Mouse (Mus musculus): ENCODE measurements around the gene Prnp. TPM values are rescaled to one million over a fixed set of nuclear protein-coding genes. Genes with fewer than 3 reads are reported as not detected.

The Prnp gene
- polyA plus RNA-seq (2017; shearing (Covaris generic)): 38.1 TPM

GRCm38 (mm10) chr2:131909683-131910572, at the start of gene Prnp, which contains the start of gene Prn:
Gene Prnp (plus strand): TSS chr2:131909928.
Gene Prn (plus strand): TSS chr2:131909957.

DNA sequence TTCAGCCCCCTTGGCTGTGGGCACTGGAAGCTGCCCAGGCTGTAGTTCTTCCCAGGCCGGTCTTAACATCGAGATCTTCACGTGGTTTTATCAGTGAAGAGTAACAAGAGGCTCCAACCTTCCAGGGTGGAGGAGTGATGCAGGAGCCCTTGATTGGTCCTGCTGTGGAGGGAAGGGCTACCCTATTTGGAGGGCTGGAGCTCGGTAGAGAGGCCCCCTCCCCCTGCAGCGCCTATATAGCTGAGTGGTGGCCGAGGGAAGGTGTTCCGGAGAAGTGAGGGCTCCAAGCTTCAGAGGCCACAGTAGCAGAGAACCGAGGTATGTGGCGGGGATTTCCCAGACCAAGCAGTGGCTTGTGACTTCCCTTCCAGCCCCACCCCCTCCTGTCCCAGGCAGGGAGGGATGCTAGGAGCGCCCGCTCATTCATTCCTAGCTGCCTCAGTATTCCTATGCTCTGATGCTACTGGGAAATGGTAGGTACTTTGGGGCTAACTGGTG, 40.9 kb downstream of the Prnp start, which contains the start of gene Prnd:
Prnd (plus strand) TSS at position 264 of the 498 bp plus-strand sequence.

Other genes with a start within 250 kb of the Prnp start
- not detected for gene Erv3, start 50.2 kb upstream of the Prnp start, polyA plus RNA-seq (2017; shearing (Covaris generic))
- not detected for gene Prn, start within 50 bp of the Prnp start, polyA plus RNA-seq (2017; shearing (Covaris generic))
- 0.30 TPM for gene Prnd, start 40.9 kb downstream of the Prnp start, polyA plus RNA-seq (2017; shearing (Covaris generic))
- 109 TPM for gene Rassf2, start 120.3 kb downstream of the Prnp start, polyA plus RNA-seq (2017; shearing (Covaris generic))
- gene Slc23a2, start 235.2 kb downstream of the Prnp start, polyA plus RNA-seq (2017; shearing (Covaris generic)): 44.6 TPM